Mouse (Mus musculus) liver, adult 2 months (tissue): ENCODE measurements around the gene F830045P16Rik.

Source experiments
- CTCF ChIP-seq: fragments of 200-500 bp; IDR thresholded peaks from 2 replicates; pipeline ENCODE4 v1.5.1; 2011; ENCODE audit warnings: low read depth, low read length, control low read depth
- POLR2A ChIP-seq: fragments of 200-500 bp; IDR thresholded peaks from 2 replicates; pipeline ENCODE4 v1.6.1; 2011; ENCODE audit warnings: low read length, control low read depth; ENCODE audit not compliant: insufficient read depth; ENCODE audit errors: extremely low read depth

DNA sequence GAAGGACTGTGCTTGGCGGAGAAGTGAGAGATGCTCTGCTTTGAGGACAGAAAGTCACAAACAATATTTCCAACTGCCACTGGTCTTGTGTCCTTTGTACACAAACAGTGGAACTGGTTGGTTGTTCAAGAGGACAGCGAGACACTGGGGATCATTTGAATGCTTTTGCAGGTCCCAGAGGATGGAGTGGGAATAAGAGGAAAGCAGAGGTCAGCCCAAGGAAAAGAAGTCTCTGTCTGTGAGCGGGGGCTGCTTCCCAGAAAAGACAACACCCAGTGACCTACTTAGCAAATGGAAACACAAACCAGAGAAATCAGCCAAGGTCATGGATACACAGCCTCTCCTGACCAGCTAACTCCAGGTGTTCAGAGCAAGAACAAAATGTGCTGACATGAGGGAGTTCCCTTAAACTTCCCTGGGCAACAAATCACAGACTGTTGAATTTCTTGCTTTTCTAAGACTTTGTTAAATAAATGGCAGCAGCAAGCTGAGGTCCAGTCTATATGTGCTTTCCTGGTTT is 117.0 kb downstream of the F830045P16Rik start:
- no peak for TF ChIP-seq CTCF
- no peak for TF ChIP-seq POLR2A
